Mouse (Mus musculus): ENCODE measurements around the gene Idh3b.

Gene Idh3b

GRCm38 (mm10) chr2:130283854-130284654 lies at the start of gene Idh3b:
TSS of gene Idh3b (minus strand) at chr2:130284547.
- peak; percentile 91 for DNase-seq

- no peak for DNase-seq
Observed at GRCm38 (mm10) chr2:130329502-130329901, 45.2 kb upstream of the Idh3b start.

DNA sequence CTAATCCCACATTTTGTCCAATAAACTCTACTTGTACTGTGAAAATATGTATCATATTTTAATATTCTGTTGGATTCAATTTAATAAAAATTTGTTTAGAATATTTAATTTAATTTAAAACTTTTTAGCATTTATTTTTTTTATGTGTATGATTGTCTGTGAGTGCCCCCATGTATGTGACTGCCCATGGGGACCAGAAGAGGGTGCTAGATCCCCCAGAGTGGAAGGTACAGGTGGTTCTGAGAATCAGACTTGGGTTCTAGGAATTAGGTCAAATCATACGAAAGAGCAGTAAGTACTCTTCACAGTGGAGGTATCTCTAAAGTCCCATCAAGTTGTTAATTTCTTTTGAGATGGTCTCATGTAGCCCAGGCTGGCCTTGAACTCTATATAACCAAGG lies 42.7 kb upstream of the Idh3b start:
- no peak for DNase-seq

- no peak for DNase-seq
Observed at GRCm38 (mm10) chr2:130303014-130303413, 18.7 kb upstream of the Idh3b start.

DNA sequence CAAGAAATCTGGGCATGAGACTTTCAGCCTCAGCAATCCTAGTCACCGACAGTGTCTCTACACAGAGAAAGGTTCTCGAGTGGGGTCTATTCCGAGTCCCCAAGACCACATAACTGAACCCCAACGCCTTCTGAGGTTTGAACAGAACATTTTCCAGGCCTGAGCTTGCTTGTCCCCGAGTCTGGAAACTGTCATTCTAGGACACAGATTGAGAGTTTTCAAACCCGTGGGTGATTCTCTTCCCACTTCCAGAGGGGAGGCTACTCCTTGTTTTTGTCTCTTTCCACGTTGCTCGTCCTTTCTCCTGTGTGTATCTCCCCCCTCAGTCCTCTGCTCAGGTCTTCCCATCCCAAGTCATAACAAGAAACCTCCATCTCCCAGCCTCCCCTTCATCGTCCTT lies 13.2 kb upstream of the Idh3b start:
- no peak for DNase-seq

- DNase-seq = no peak
Observed at GRCm38 (mm10) chr2:130296134-130296745, 11.9 kb upstream of the Idh3b start.

DNA sequence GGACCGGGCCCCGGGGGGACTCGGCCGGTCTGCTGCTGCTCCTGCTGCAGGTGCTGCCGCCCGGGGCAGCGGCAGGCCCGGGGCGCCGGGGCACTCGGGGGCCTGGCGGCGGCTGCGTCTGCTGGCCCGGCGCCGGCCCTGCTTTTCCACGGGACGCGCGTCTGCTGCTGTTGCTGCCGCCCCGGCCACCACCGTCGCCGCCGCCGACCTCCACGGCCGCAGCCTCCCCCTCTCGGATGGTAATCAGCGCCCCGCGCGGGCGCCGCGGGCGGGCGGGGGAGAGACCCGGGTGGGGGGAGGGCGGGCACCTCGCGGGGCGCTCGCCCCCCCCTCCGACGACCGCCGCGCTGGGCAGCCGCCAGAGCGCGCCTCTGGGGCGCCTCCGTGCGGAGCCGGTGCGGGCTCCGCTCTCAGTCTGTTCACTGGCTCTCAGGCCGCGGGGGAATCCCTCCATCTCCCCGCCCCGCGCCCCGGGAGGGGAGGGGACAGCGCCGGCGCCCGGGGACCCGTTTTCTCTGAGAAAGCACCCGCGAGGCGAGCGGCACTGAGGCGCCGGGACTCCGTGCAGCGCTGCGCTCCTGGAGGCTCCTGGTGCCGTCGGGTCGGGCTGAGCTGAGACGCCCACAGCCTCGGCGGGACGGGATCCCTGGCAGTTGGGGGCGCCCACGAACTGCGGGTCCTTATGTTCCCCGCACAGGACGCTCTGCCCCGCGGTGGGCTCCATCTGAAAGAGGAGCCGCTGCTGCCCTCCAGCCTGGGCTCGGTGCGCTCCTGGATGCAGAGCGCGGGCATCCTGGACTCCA lies 11.2 kb upstream of the Idh3b start:
- DNase-seq = peak; percentile 54 to 66

DNA sequence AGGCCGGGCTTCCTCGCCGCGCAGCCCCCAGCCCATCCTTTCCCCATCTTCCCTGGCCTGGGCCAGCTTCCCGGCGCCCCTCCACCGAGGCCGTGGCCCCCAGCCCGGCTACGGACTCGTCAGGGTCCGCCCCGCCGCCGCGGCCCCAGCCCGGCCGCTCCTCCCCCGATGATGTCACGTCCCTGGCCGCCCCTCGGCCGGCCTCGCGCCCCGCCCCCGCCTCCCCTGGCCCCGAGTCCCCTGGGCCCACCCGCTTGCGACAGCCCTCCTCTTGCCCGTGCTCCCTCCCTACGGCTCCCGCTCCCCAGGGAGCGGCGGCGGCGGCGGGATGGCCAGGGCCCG lies 10.6 kb upstream of the Idh3b start, which contains the start of gene Ebf4:
Gene Ebf4 (plus strand): TSS at position 234 of the 342 bp plus-strand sequence.
- peak; percentile 65 to 72 for DNase-seq

GRCm38 (mm10) chr2:130294218-130294935 lies 10.0 kb upstream of the Idh3b start:
- no peak for DNase-seq

GRCm38 (mm10) chr2:130293486-130293885 lies 9.1 kb upstream of the Idh3b start:
- DNase-seq = no peak

GRCm38 (mm10) chr2:130293009-130293408 lies 8.7 kb upstream of the Idh3b start:
- no peak for DNase-seq

GRCm38 (mm10) chr2:130291434-130291833 lies 7.1 kb upstream of the Idh3b start:
- DNase-seq = peak; percentile 43 to 77

DNA sequence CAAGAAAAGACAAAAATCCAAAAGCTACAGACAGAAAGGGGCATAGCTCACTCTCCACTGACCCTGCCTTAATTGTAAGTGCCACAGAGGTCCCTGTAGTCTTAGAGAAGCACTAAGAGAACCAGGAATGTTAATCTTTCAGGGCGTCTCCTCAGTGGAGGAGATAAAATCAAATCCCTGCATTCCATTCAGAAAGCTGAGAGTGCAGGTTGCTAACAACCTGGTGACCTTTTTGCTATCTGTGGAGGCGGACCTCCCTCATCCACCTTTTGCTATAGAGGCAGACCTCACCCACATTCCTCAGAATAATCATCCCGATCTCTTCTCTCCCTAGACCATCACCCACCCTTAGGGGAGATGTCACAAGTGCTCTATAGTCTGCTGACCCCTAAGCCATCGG lies 4.7 kb upstream of the Idh3b start:
- no peak for DNase-seq

GRCm38 (mm10) chr2:130280818-130281217 lies 3.5 kb downstream of the Idh3b start:
- DNase-seq = no peak

DNA sequence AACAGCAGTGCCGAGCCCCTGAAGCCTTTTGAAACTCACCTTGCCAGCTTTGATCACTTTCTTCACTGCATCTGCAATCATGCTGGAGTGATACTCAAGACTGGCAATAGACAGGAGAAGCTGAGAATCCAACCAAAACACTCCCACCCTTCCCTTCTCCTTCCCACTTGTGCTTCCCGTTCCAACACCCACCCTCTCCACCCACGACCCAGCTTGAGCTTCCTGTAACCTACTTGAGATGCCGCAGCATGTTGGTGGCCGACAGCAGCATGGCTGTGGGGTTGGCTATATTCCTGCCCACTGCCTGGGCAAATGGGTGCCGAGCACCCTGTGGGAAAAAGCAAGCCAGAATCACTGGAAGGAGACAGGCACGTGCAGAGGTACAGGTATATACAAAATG lies 4.1 kb downstream of the Idh3b start:
- DNase-seq = no peak

GRCm38 (mm10) chr2:130279600-130280091 lies 4.7 kb downstream of the Idh3b start:
- DNase-seq = no peak

GRCm38 (mm10) chr2:130275649-130276048 lies 8.7 kb downstream of the Idh3b start:
- peak; percentile 52 to 69 for DNase-seq

- no peak for DNase-seq
Observed at GRCm38 (mm10) chr2:130274862-130275261, 9.5 kb downstream of the Idh3b start.

- DNase-seq = peak; percentile 99
Observed at GRCm38 (mm10) chr2:130274149-130274861, 10.0 kb downstream of the Idh3b start, which contains the start of gene Nop56. TSS of gene Nop56 (plus strand) at chr2:130274430.

- no peak for DNase-seq
Observed at GRCm38 (mm10) chr2:130273732-130274131, 10.6 kb downstream of the Idh3b start.

- no peak for DNase-seq
Observed at GRCm38 (mm10) chr2:130268074-130268473, 16.3 kb downstream of the Idh3b start.

DNA sequence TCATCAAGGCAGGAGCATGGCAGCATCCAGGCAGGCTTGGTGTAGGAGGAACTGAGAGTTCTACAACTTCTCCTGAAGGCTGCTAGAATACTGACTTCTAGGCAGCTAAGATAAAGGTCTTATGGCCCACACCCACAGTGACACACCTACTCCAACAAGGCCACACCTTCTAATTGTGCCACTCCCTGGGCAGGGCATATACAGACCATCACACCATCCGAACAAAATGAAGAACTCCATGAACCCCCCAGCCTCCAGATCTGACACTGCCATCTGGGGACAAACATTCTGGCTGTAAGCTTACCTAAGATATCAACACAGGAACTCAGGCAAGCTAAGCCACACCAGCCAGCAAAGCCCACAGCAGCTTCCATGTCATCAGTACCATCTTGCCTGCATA lies 18.8 kb downstream of the Idh3b start:
- no peak for DNase-seq

All from lung, postnatal 4 days (tissue).